Mouse (Mus musculus) cortical plate, adult 2 months (tissue): ENCODE measurements at regions not wholly inside any gene's neighbourhood (a gene's known extent, or its start where the extent isn't known, plus 50 kb on each side); places are given as distances from the start of the nearest gene placed in this dataset.

Experiments used
- CTCF ChIP-seq: fragments of 200-500 bp; IDR thresholded peaks from 2 replicates; pipeline ENCODE4 v1.5.1; 2011; ENCODE audit warnings: mild to moderate bottlenecking, control low read depth, low read length; ENCODE audit not compliant: insufficient read depth; ENCODE audit errors: extremely low read depth
- POLR2A ChIP-seq: fragments of 200-500 bp; IDR thresholded peaks from 2 replicates; pipeline ENCODE4 v1.6.1; 2011; ENCODE audit warnings: mild to moderate bottlenecking, low read length, control low read depth; ENCODE audit not compliant: insufficient read depth; ENCODE audit errors: extremely low read depth

GRCm38 (mm10) chr7:72703652-72704341 is 397.4 kb upstream of the Mctp2 start:
- TF ChIP-seq POLR2A (no peak), CTCF (no peak)
